Mouse (Mus musculus): ENCODE results near the gene Ubac2.

Ubac2 gene

DNA sequence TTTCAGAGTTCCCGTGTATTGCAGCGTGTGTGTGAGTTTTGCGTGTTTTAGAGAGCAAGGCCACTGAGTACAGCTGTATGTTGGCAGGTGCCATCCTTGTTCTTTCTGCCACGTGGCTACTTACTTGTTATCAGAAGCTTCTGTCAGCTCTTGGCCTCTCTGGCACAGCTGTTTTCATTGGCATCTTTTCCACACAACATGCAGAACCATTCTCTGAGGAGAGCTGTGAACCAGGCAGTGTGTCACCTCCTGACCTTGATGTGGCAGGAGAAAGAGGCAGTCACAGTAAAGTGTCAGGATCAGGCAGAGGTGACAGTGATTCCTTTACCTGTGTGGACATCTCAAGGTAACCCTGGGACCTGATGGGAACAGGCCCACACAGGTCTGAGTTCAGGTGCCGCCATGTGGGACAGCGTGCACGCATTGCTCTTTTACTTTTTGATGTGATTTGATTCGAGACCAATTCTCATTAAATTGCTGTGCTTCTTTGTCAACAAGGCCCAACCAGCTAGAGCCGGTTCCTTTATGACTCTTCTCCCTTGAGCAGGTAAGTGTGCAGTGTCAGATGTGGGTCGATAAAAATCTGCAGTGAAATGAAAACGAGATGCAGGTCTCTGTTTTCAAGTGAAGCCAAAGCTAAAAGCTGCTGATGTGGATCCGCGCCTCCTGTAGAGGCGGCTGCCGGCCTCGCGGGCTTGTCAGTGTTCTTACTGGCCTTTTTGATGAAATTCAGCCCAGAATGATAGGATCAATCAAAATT lies 122.1 kb downstream of the Ubac2 start:
- DNase-seq (ENCODE audit: low spot score in 2 of 2): no peak

DNA sequence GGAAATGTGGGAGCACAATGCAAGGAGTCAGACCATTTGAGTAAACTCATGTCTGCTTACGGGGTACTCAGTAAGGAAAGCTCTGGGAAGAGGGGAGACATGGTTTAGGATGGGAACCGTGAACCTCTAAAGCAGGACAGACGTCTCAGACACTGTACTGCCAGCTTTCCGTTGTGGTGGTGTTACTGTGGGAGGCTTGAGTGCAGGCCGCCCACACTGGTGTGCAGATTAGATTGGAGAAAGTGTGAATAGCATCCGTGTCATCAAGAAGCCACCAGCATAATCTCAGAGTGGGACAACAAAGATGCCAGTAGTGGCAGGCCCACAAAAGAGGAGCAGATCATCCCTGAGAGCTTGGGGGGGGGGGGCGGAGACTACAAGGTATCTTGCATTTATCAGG lies 123.8 kb downstream of the Ubac2 start:
- no peak for DNase-seq (ENCODE audit: low spot score in 2 of 2)

DNA sequence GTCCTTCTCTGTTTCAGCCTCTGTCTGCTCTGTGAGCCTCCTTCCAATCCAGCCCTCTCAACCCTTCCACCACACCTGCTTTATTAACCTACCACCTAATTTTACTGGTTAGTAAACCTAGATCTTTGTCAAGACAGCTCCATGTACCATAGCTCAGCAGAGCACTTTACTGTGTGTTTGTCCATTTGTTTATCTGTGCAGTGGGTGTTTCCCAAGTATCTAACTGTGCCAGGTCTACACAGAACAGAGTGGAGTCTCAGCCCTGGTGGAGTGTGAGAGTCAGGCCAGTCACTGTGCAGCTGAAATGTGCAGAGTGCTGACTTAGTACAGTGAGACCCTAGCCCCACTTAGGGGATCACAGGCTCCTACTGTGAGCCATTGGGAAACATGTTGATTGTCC lies 125.4 kb downstream of the Ubac2 start:
- DNase-seq (ENCODE audit: low spot score in 2 of 2): no peak

DNA sequence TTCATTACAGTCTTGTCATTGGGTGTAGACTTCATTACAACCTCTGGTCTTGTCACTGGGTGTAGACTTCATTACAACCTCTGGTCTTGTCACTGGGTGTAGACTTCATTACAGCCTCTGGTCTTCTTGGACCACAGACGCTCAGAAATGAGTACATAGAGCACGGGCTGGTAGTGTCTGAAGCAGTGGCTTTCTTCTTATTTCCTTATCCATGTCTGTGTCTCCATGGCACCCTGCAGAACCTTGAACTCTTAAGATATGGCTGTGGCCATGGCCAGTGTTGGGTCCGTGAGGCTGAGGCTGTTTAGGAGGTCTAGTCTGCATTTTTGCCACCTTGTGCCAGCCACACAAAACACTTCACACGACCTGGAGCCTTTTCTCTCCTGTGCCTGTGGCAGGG lies 129.8 kb downstream of the Ubac2 start:
- no peak for DNase-seq (ENCODE audit: low spot score in 2 of 2)

DNA sequence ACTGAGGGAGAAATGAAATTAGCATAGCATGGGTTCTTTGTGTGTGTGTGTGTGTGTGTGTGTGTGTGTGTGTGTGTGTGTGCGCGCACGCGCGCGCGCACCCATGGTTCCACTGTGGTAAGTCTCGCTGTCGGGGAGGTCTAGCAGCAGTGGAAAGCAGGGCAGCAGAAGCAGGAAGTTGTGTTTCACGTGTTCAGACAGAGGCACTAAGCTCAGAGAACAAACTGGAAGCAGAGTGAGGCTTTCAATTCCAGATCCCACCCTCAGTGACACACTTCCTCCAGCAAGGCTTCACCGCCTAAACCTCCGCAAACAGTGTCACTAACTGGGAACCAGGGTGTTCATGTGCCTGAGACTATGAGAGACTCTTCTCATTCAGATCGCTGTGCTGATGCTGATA lies 131.1 kb downstream of the Ubac2 start:
- DNase-seq (ENCODE audit: low spot score in 2 of 2): peak; percentile 67 to 69

DNA sequence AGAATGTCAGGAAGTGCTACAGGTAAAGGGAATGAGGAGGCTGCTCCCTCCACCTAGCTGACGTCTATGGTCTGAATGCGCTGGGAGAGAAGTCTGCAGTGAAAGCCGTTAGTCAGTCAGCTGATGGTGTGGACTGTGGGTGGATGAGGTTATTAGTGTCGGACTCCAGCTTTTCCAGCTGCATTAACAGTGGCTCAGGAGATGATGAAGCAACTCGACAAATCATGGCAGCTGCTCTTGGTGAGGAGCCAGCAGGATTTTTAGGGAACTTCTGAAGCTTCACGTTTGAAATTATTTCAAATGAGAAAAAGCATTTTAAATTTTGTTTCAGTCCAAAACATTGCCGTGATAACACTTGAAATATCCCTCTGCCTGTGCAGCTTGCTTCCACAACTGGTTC lies 131.9 kb downstream of the Ubac2 start:
- no peak for DNase-seq (ENCODE audit: low spot score in 2 of 2)

DNA sequence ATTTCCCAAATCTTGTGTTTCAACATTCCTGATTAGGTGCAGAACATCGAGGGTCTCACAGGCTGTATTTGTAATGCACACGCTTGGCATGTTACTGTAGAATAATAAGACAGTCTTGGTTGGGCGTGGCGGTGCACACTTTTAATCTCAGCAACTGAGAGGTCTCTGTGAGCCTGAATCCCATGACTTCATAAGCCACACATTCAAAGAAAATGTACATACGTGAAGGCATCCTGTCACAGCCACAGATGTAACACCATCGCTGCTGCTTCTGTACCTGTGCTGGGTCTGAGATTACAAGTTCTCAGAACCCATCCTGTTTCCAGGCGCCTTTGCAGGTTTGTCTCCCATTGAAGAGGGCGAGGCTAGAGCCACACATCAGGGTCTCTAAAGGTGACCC lies 133.3 kb downstream of the Ubac2 start:
- DNase-seq (ENCODE audit: low spot score in 2 of 2): no peak

DNA sequence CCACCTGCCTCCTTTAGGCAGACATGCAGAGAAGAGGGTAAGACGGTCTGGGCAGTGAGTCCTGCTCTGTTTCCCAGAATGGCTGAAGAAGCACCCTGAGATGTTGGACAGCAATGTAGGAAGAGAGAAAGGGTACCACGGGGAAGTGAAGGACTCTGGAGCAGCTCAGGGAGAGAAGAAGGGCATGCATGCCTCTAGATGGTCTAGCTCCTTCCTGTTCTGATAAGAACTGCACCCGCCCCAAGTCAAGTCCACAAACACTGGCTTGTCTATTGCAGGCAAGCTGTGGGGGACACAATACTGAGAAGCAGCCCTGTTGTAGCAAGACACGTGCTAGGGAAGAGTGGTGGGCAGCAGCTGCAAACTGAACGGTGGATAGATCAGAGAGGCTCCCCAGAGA lies 133.8 kb downstream of the Ubac2 start:
- no peak for DNase-seq (ENCODE audit: low spot score in 2 of 2)

DNA sequence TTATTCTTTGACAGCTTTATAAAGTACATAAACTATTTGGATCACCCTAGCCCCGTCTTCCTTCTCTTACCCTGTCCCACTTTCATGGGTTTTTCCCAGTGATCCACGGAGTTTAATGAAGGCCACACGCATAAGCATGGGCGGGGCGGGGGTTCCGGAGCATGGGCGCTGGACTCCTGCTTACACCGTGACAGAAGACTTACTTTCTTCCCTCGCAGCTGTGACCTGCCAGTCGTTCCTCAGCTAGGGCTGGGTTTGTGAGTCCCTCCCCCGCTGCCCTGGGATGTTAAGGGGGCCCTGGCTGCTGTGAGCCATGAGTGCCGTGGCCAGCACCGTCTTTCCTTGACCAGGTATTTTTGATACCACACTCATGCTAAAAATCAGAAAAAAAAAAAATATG lies 134.4 kb downstream of the Ubac2 start:
- DNase-seq (ENCODE audit: low spot score in 2 of 2): no peak

DNA sequence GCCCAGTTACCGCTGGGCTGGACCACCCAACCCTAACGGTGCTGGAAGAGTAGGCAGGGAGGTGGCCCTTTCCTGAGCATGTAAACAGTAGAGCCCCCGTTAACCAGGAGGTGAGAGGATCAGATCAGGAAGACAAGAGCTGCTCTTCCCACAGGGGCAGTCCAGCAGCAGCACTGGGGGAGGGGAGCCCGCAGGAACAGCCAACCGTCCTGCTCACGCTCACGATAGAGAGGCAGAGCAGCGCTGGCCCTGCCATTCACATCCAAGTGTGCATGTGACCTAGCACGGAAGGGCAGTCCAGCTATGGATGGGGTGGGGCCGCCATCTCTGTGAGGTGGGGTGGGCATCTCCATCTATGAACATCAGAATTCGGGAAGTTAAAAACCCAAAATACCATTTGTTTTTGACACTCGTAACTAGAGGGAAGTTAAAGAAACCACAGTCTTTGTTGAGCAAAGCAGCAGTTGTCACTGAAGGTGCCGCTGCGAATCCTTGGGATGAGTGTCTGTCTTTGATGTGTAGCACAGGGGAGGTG lies 135.1 kb downstream of the Ubac2 start:
- DNase-seq (ENCODE audit: low spot score in 2 of 2): peak; percentile 39 to 41

DNA sequence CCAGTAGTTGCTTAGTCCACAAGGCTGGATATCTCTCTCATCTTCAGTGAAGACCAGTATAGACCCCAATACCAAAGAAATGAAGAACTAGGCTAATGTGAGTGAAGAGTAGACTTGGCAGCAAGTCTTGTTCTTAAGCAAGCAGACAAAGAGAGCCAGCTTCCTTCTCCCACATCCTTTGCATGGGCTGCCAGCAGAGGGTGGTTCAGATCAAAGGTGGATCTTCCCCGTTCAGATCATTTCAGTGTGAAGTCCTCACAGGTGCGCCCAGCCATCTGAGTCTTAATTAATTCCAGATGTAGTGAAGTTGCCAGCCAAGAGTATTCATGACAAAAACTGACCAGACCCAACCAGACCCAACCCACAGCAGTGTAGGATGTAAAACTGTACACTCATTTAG lies 139.5 kb downstream of the Ubac2 start:
- DNase-seq (ENCODE audit: low spot score in 2 of 2): no peak

DNA sequence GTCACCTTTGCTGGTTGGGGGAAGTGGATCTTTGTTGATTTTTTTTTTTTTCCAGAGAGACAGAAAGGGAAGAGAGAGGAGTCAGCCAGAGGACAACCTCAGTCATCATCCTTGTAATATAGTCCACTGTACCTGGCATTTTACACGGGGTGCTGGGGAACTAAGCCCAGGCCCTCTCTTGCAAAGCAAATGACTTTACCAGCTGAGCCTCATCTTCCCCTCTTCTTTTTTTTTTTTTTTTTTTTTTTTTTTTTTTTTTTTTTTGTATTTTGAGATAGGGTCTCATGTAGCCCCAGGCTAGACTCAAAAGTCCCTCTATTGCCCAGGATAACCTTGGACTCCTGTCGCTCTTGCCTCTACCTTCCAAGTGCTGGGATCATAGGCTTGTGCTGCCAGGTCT lies 141.0 kb downstream of the Ubac2 start:
- no peak for DNase-seq (ENCODE audit: low spot score in 2 of 2)

DNA sequence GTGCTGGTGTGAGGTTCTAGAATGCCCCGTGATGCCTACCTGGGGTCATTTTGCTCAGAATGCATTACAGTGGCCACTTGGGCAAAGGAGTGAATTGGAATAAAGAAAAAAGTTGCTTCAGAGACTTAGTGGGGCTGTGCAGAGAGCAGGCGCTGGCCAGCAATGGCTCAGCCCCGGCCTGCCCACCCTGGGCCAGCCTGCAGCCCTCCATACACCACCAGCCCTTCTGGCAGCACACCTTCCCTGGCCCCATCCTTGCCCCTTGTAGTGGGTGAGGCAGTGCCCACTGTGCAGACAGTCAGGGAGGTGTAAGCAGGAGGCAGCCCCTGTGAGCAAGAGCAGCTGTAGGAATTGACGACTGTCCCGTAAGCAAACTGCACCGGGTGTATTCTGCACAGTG lies 142.1 kb downstream of the Ubac2 start:
- DNase-seq (ENCODE audit: low spot score in 2 of 2): no peak

DNA sequence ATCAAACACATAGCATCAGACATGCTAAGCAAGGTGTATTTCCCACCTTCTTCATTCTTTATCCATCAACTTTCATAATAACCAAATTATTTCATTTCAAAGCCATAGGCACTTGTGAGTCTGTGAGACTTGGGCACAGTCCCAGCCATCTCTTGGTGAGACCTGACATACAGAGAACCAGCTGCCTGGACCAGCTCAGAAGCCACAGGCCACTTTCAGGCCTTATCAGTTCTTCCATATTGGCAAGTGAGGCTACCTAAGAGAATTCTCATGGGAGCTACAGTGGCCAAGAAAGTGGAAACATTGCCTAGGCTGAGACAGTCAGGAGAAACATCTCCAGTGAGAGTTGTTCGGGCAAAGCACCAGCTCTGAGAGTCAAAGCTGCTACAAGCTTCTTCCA lies 144.6 kb downstream of the Ubac2 start:
- DNase-seq (ENCODE audit: low spot score in 2 of 2): no peak

DNA sequence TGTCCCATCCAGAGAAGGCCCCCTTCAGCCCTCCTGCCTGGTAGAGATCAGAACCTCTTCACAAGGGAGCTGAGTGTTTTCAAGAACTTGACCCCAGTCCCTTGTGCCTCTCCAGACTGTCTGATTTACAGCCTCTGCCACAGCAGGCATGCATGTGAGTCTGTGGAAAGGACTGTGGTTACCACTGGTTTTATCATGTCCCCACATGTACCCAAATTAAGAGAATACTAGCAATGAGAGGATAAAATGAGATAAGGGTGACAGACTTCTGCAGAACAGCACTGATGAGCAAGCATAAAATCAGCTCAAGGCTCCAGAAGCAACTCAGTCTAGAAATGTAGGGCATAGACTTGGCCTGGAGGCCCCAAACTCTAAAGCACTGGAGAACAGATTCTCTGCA lies 145.5 kb downstream of the Ubac2 start:
- no peak for DNase-seq (ENCODE audit: low spot score in 2 of 2)

DNA sequence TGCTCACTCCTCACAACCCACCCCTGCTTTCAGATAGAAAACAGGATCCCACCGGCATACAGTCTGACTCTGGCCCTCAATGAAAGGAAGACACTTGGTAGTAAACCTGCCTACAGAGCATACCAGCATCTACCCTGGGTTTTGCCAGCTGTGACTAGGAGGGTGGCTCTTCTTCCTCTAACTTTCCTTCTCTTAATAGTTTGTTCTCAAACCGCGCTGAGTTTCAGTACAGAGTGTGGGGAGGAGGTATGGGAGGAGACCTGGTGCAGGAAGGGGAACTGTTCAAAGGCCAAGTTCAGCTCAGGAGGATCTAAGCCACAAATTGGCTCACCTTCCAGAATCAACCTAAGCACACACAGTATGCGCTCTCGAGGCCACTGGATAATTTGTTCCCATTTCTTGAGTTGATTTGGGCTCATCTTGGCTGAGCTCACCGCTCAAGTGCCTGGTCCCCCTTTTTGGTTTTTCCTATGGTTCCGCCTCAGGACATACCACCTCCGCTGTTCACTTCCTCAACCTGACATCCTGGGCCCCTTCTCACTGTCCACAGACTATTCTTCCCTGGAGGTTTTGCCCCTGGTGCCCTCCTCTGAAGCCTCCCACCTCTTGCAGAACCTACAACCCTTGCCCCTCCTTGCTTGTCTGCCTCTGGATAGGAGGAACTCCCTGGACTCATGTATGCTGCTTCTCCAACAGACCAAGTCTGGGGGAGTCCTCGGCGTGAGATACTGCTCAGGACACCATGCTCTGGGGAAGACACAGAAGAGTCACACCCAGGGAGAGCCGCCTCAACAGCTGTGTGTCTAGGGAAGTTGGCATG lies 150.7 kb downstream of the Ubac2 start:
- peak in 1 of 2 experiments; percentile 44 for DNase-seq (ENCODE audit: low spot score in 2 of 2)

DNA sequence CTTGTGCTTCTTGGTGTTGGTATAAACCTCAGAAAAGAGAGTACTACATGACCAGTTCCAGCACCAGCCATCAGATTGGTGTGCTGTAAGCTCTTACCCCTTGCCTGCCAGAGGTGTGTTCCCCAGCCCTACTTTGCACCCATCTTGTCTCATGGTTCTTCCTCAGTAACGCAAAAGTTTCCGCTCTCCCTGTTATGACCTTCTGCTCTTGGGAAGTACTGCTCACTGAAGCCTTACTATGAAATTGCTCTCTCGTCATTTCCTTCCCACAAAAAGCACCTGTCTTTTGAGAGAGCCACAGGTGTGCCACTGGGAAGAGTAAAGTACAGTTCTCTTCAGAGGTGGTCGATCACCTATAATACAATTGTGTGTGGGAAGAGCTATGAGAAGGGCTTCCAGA lies 151.4 kb downstream of the Ubac2 start:
- DNase-seq (ENCODE audit: low spot score in 2 of 2): no peak

DNA sequence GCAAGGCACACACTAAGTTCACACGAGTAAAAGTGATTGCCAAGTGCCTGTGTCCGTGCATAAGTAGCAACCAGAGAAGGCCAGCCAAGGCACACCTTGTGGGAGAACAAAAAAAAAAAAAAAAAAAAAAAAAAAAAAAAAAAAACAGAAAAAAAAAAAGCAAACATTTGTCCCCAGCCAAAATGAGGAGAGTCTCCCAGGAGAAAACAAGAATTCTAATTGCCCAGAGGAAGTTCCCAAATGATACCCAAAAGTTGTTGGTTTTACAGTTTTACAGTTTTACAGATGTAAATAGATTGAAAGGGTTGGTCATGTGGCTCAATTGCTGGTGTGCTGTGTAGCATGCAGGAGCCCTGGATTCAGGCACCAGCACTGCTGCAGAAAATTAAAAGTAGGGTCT lies 153.6 kb downstream of the Ubac2 start:
- no peak for DNase-seq (ENCODE audit: low spot score in 2 of 2)

DNA sequence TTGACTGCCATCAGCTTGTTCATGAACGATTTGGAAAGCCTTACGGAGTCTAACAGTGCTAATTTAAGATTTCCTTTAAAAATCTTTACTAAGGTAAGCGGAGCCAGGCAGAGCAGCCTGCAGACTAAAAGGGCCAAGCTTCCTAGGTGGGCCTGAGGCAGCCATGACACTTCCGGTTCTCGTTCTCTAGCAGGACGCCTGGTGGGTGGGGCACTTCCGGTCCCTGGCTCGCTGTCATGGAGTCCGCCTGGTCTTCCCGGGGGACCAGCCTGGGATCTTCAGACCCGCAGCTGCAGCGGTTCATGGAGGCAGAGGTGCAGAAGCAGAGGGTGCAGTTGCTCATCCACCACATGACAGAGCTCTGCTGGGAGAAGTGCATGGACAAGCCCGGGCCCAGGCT lies 156.0 kb downstream of the Ubac2 start, which contains the start of gene Timm8a2:
Gene Timm8a2 (plus strand): TSS at position 224 of the 400 bp plus-strand sequence.
- DNase-seq (ENCODE audit: low spot score in 2 of 2): no peak

DNA sequence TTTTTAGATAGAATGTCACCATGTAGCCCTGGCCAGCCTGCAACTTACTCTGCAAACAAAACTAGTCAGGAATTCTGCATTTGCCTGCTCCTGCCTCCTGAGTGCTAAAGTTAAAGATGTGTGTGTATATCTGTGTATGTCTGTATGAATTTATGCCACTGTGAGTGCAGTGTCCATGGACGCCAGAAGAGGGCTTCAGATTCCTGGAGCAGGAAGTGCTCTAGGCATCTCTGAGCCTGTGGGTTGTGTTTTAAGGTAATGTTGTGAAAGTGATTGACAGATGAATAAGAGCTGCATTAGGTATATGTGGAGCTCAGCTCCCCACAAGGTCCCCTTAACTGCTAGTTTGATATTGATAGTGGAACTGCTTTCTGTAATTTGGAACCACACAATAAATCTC lies 156.8 kb downstream of the Ubac2 start:
- DNase-seq (ENCODE audit: low spot score in 2 of 2): no peak

DNA sequence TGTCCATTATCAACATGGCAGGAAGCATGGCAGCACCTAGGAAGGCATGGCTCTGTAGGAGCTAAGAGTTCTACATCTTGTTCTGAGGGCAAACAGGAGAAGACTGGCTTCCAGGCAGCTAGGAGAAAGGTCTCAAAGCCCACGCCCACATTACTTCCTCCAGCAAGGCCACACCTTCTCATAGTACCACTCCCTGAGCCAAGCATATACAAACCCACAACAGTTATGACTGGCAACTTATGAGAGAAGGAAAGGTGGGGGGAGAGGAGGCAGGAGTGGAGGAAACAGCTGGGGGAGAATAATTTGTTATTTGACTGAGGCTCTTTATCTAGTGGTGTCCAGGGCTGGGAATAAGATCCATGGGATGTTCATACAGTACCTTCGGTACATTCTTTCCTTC lies 157.4 kb downstream of the Ubac2 start:
- DNase-seq (ENCODE audit: low spot score in 2 of 2): no peak

DNA sequence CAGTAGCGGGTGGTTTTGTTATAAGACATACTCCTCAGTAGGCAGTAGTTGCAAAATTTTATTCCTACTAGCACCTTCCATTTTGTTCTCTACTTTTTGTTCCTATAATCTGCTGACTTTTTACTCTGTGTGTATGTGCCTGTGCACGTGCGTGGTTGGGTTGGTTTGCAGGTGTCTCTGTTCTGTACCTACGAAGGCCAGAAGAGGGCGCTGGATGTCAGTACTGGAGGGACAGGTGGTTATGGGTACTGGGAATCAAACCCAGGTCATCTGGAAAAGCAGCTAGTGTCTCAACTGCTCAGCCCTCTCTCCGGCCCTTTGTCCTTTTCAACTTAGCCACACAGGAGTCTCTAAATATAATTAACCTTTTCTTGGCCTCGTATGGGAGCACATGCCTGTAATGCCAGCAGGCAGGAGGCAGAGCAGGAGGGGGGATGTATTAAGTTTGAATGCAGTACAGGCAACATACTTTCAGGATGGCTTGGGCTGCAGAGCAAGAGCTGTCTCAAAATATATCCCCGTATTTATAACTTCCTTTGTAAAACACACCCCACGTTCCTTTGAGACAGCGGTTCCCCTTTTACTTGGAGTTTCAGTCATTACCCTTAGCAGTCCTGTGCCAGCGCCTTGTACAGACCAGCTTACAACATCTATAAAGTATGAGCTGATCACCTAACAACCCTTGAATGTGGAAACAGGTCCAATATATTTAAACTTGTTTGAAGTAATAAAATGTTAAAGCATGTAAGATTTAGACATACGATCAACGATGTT lies 160.6 kb downstream of the Ubac2 start:
- DNase-seq (ENCODE audit: low spot score in 2 of 2): no peak
